Mouse (Mus musculus): ENCODE data around the gene Mrc2. TPM values are rescaled to one million over a fixed set of nuclear protein-coding genes. Genes with fewer than 3 reads are reported as not detected.

The Mrc2 gene
- polyA plus RNA-seq, 1 experiment from 2014 or later = 9.9 TPM

GRCm38 (mm10) chr11:105281763-105282459 is 10.5 kb upstream of the Mrc2 start:
- peaks cover 7% of the 10 kb centered on the region; the same call in 1 of the 2 replicates for H3K36me3 ChIP-seq
- ATAC-seq = no peak
- H3K9me3 ChIP-seq = no peaks in the 10 kb centered on the region
- 86% methylated on average over 12 of the region's 12 CpGs for WGBS
- H3K4me3 ChIP-seq (replicated peaks) = no peak overlapping the region
- H3K27ac ChIP-seq = no peak overlapping the region
- H3K9ac ChIP-seq = no peak overlapping the region
- H3K4me1 ChIP-seq (replicated peaks) = peaks cover 5% of the 10 kb centered on the region
- no peaks in the 10 kb centered on the region for H3K27me3 ChIP-seq (replicated peaks)
- H3K4me2 ChIP-seq (replicated peaks) = no peak overlapping the region

- Histone ChIP-seq H3K27me3 (replicated peaks) (no peaks in the 10 kb centered on the region), H3K4me1 (replicated peaks) (peaks cover 5% of the 10 kb centered on the region), H3K36me3 (peaks cover 7% of the 10 kb centered on the region; the same call in 1 of the 2 replicates), H3K4me2 (replicated peaks) (no peak overlapping the region), H3K27ac (no peak overlapping the region), H3K9me3 (no peaks in the 10 kb centered on the region), H3K4me3 (replicated peaks) (no peak overlapping the region), H3K9ac (no peak overlapping the region)
- no peak for ATAC-seq
- WGBS = 53% methylated on average over 2 of the region's 2 CpGs
Measured at GRCm38 (mm10) chr11:105282460-105282859, 10.0 kb upstream of the Mrc2 start.

GRCm38 (mm10) chr11:105283016-105283415 is 9.4 kb upstream of the Mrc2 start:
- H3K27me3 ChIP-seq (replicated peaks) = no peaks in the 10 kb centered on the region
- WGBS = 93% methylated on average over 9 of the region's 9 CpGs
- no peak overlapping the region for H3K4me3 ChIP-seq (replicated peaks)
- H3K36me3 ChIP-seq = peaks cover 7% of the 10 kb centered on the region; the same call in 1 of the 2 replicates
- no peak overlapping the region for H3K9ac ChIP-seq
- no peak for ATAC-seq
- peaks cover 5% of the 10 kb centered on the region for H3K4me1 ChIP-seq (replicated peaks)
- H3K27ac ChIP-seq = no peak overlapping the region
- no peaks in the 10 kb centered on the region for H3K9me3 ChIP-seq
- H3K4me2 ChIP-seq (replicated peaks) = no peak overlapping the region

- no peak overlapping the region for H3K27ac ChIP-seq
Measured at GRCm38 (mm10) chr11:105285720-105286119, 6.7 kb upstream of the Mrc2 start.

GRCm38 (mm10) chr11:105289403-105289802 is 3.0 kb upstream of the Mrc2 start:
- Histone ChIP-seq H3K4me3 (replicated peaks) (no peak overlapping the region), H3K4me2 (replicated peaks) (no peak overlapping the region), H3K27ac (no peak overlapping the region), H3K27me3 (replicated peaks) (0 out of 2 replicates have a peak, but pooled peaks cover 7% of the 10 kb centered on the region), H3K9ac (no peak overlapping the region), H3K36me3 (no peaks in the 10 kb centered on the region), H3K9me3 (no peaks in the 10 kb centered on the region), H3K4me1 (replicated peaks) (peaks cover 29% of the 10 kb centered on the region)
- 50% methylated on average over 3 of the region's 3 CpGs for WGBS
- no peak for ATAC-seq

More at GRCm38 (mm10) chr11:105285720-105286119, 6.7 kb upstream of the Mrc2 start:
- peak; percentile 83 for ATAC-seq
- Histone ChIP-seq H3K9me3 (no peaks in the 10 kb centered on the region), H3K9ac (no peak overlapping the region), H3K4me2 (replicated peaks) (no peak overlapping the region), H3K27me3 (replicated peaks) (no peaks in the 10 kb centered on the region), H3K36me3 (peaks cover 7% of the 10 kb centered on the region; the same call in 1 of the 2 replicates), H3K4me3 (replicated peaks) (no peak overlapping the region), H3K4me1 (replicated peaks) (peaks cover 5% of the 10 kb centered on the region)
- WGBS = 32% methylated on average over 3 of the region's 3 CpGs

GRCm38 (mm10) chr11:105291681-105292123 is 741 bp upstream of the Mrc2 start:
- Histone ChIP-seq H3K4me2 (replicated peaks) (peak overlapping the region; percentile 79), H3K4me1 (replicated peaks) (peaks cover 27% of the 10 kb centered on the region), H3K9ac (peak overlapping the region; percentile 59), H3K9me3 (no peaks in the 10 kb centered on the region), H3K36me3 (no peaks in the 10 kb centered on the region), H3K4me3 (replicated peaks) (peak overlapping the region; percentile 58), H3K27ac (peak overlapping the region; percentile 90), H3K27me3 (replicated peaks) (0 out of 2 replicates have a peak, but pooled peaks cover 7% of the 10 kb centered on the region)
- no peak for ATAC-seq
- 15% methylated on average over 10 of the region's 10 CpGs for WGBS

GRCm38 (mm10) chr11:105293101-105293581 is 698 bp downstream of the Mrc2 start:
- WGBS = 2% methylated on average over 26 of the region's 26 CpGs
- peak overlapping the region; percentile 58 for H3K4me3 ChIP-seq (replicated peaks)
- peak overlapping the region; percentile 34 for H3K9ac ChIP-seq
- peak; percentile 66 for ATAC-seq
- peak overlapping the region; percentile 90 for H3K27ac ChIP-seq
- H3K4me2 ChIP-seq (replicated peaks) = peak overlapping the region; percentile 79
- no peaks in the 10 kb centered on the region for H3K36me3 ChIP-seq
- 0 out of 2 replicates have a peak, but pooled peaks cover 7% of the 10 kb centered on the region for H3K27me3 ChIP-seq (replicated peaks)
- H3K4me1 ChIP-seq (replicated peaks) = peaks cover 27% of the 10 kb centered on the region
- no peaks in the 10 kb centered on the region for H3K9me3 ChIP-seq

GRCm38 (mm10) chr11:105293901-105294494 is 1.6 kb downstream of the Mrc2 start:
- ATAC-seq = no peak
- peak overlapping the region; percentile 60 for H3K27ac ChIP-seq

GRCm38 (mm10) chr11:105296084-105296483 is 3.6 kb downstream of the Mrc2 start:
- H3K4me2 ChIP-seq (replicated peaks) = no peak overlapping the region
- H3K27me3 ChIP-seq (replicated peaks) = 0 out of 2 replicates have a peak, but pooled peaks cover 7% of the 10 kb centered on the region
- 93% methylated on average over 10 of the region's 10 CpGs for WGBS
- H3K36me3 ChIP-seq = no peaks in the 10 kb centered on the region
- peaks cover 23% of the 10 kb centered on the region for H3K4me1 ChIP-seq (replicated peaks)
- no peak overlapping the region for H3K9ac ChIP-seq
- H3K9me3 ChIP-seq = no peaks in the 10 kb centered on the region
- no peak overlapping the region for H3K4me3 ChIP-seq (replicated peaks)
- ATAC-seq = no peak
- H3K27ac ChIP-seq = no peak overlapping the region

More at GRCm38 (mm10) chr11:105293901-105294494, 1.6 kb downstream of the Mrc2 start:
- H3K4me3 ChIP-seq (replicated peaks) = peak overlapping the region; percentile 58
- 18% methylated on average over 9 of the region's 9 CpGs for WGBS
- peak overlapping the region; percentile 51 for H3K9ac ChIP-seq
- peaks cover 27% of the 10 kb centered on the region for H3K4me1 ChIP-seq (replicated peaks)
- H3K4me2 ChIP-seq (replicated peaks) = peak overlapping the region; percentile 79
- no peaks in the 10 kb centered on the region for H3K36me3 ChIP-seq
- no peaks in the 10 kb centered on the region for H3K9me3 ChIP-seq
- H3K27me3 ChIP-seq (replicated peaks) = 0 out of 2 replicates have a peak, but pooled peaks cover 7% of the 10 kb centered on the region

- 88% methylated on average over 7 of the region's 7 CpGs for WGBS
- peaks cover 22% of the 10 kb centered on the region for H3K4me1 ChIP-seq (replicated peaks)
Measured at GRCm38 (mm10) chr11:105310197-105310596, 17.8 kb downstream of the Mrc2 start.

GRCm38 (mm10) chr11:105311291-105311975 is 19.0 kb downstream of the Mrc2 start:
- no peak overlapping the region for H3K4me3 ChIP-seq (replicated peaks)
- H3K27me3 ChIP-seq (replicated peaks) = no peaks in the 10 kb centered on the region
- no peak overlapping the region for H3K9ac ChIP-seq
- no peaks in the 10 kb centered on the region for H3K36me3 ChIP-seq
- no peak overlapping the region for H3K27ac ChIP-seq
- H3K9me3 ChIP-seq = no peaks in the 10 kb centered on the region
- WGBS = 71% methylated on average over 24 of the region's 24 CpGs
- H3K4me2 ChIP-seq (replicated peaks) = no peak overlapping the region
- H3K4me1 ChIP-seq (replicated peaks) = peaks cover 22% of the 10 kb centered on the region
- no peak for ATAC-seq

More at GRCm38 (mm10) chr11:105310197-105310596, 17.8 kb downstream of the Mrc2 start:
- Histone ChIP-seq H3K27ac (no peak overlapping the region), H3K9me3 (no peaks in the 10 kb centered on the region), H3K4me3 (replicated peaks) (no peak overlapping the region), H3K4me2 (replicated peaks) (no peak overlapping the region), H3K9ac (no peak overlapping the region), H3K36me3 (no peaks in the 10 kb centered on the region), H3K27me3 (replicated peaks) (no peaks in the 10 kb centered on the region)
- ATAC-seq = no peak

Data from intestine, embryonic 15.5 days (tissue).